Mouse (Mus musculus) spleen, postnatal 0 days (tissue): ENCODE results near the gene Prss42. TPM values are rescaled to one million over a fixed set of nuclear protein-coding genes. Genes with fewer than 3 reads are reported as not detected.

Experiments
- polyA plus RNA-seq: library from polyadenylated mRNA; unstranded; fragments of >200 nt; fragmentation: Nextera tagmentation; extraction: Ambion mirVana; gene quantifications from 2 replicates; pipeline ENCODE4 v1.2.1, GENCODE M21; 2015

Gene Prss42
- polyA plus RNA-seq: not detected in 2 replicates

DNA sequence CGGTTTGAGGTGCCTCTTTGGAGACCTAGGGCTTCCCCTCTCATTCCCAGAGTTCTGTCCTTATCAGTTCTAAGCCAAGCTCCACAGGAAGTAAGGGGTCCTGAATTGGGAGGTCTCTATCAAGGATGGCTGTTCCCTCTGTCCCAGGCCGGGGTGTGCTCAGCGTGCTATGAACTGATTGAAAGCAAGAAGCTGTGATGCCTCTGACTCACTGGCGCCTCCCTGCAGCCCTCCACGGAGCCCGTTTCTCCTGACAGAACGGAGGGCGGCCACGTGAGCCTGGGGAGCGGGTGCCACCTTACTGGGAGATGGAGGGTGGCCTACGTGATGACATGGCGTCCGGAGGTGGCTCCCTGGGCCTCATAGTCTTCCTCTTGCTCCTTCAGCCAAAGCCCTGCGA is at the start of gene Prss42:
Gene Prss42 (plus strand): TSS at position 301 of the 400 bp plus-strand sequence.

DNA sequence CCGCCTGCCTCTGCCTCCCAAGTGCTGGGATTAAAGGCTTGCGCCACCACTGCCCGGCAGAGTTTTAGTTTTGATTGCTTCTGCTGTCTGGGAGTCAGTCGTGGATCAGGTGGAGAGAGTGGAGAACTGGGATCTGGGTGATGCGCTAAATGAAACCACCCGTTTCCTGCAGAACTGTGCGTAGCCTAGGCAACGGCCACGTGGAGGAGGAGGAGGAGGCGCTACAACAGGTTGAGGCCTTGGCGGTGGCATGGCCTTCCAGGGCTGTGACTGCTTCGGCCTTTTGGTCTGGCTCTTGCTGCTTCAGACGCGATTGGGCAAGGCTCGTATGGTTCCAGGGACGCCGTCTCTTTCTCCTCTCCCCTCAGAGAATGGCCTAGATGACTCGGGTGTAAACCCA is 15.8 kb downstream of the Prss42 start, which contains the start of gene Prss44:
Gene Prss44 (plus strand): TSS at position 206 of the 400 bp plus-strand sequence.

GRCm38 (mm10) chr9:110826390-110826789 is 28.4 kb downstream of the Prss42 start, which contains the start of gene Prss43:
Prss43 (plus strand) TSS chr9:110826690.

DNA sequence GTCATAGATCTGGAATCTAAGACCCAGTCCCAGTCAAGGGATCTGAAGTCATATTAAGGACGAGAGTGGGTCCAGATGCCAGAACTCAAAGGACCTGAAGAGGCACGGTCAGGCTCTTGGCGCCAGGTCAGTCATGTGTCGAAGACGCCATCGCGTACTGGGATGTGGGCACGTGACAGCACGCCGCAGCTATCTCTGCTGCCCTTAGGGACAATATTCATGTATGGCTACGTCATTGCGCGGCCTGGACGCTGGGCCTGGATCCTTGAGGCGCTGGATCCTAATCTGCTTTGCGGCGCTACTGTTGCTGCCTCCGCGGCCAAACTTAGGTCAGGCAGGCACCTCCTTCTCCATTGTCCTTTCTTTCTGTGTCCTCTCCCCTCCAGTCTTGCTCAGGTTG is 36.4 kb downstream of the Prss42 start, which contains the start of gene Prss45:
Gene Prss45 (plus strand): TSS at position 178 of the 400 bp plus-strand sequence.

GRCm38 (mm10) chr9:110844206-110844605 is 46.2 kb downstream of the Prss42 start, which contains the start of gene Prss46:
Prss46 (plus strand) TSS chr9:110844506.

Other genes starting within 250 kb of the Prss42 start
- gene Nradd, start 173.7 kb upstream of the Prss42 start, polyA plus RNA-seq: 8.8 and 9.2 TPM in 2 replicates
- 4.9 and 6.2 TPM in 2 replicates for gene Nbeal2, start 144.0 kb upstream of the Prss42 start, polyA plus RNA-seq
- gene Ccdc12, start 141.7 kb upstream of the Prss42 start, polyA plus RNA-seq: 108 and 121 TPM in 2 replicates
- 0.17 TPM in 1 of 2 replicates, not detected in the other for gene Myl3, start 56.3 kb upstream of the Prss42 start, polyA plus RNA-seq
- 10.2 and 12.6 TPM in 2 replicates for gene Pth1r, start 51.0 kb upstream of the Prss42 start, polyA plus RNA-seq
- gene Prss44, start 15.8 kb downstream of the Prss42 start, polyA plus RNA-seq: not detected in 2 replicates
- not detected in 2 replicates for gene Prss43, start 28.5 kb downstream of the Prss42 start, polyA plus RNA-seq
- not detected in 2 replicates for gene Prss45, start 36.4 kb downstream of the Prss42 start, polyA plus RNA-seq
- not detected in 2 replicates for gene Prss46, start 46.3 kb downstream of the Prss42 start, polyA plus RNA-seq
- 34.7 and 38.5 TPM in 2 replicates for gene Prss50, start 59.8 kb downstream of the Prss42 start, polyA plus RNA-seq
- gene Als2cl, start 81.7 kb downstream of the Prss42 start, polyA plus RNA-seq: 1.5 and 1.6 TPM in 2 replicates
- 0.46 and 0.53 TPM in 2 replicates for gene Tmie, start 81.9 kb downstream of the Prss42 start, polyA plus RNA-seq
- not detected in 2 replicates for gene Fam240a, start 118.7 kb downstream of the Prss42 start, polyA plus RNA-seq
- gene Tdgf1, start 148.0 kb downstream of the Prss42 start, polyA plus RNA-seq: 0.08 TPM in 1 of 2 replicates, not detected in the other
- 0.05 and 0.11 TPM in 2 replicates for gene Lrrc2, start 153.4 kb downstream of the Prss42 start, polyA plus RNA-seq
- gene Rtp3, start 192.4 kb downstream of the Prss42 start, polyA plus RNA-seq: 0.49 and 0.51 TPM in 2 replicates
- 228 and 346 TPM in 2 replicates for gene Ltf, start 221.1 kb downstream of the Prss42 start, polyA plus RNA-seq